Mouse (Mus musculus) bone marrow macrophage, adult 2 months (primary cell): Measurements from ENCODE around the gene Themis2. TPM values are rescaled to one million over a fixed set of nuclear protein-coding genes. Genes with fewer than 3 reads are reported as not detected.
A peak's percentile ranks its signal among the peaks of the same experiment; 100 is the strongest.
"Not testable (repeated sequence)": the region's sequence is repeated elsewhere in the genome, so short reads cannot be mapped to it uniquely, and the experiment has no call there.

Experiments used
- H3K27ac ChIP-seq: 2 replicates; pipeline ENCODE4 v1.5.1; 2012; ENCODE audit warnings: low read depth, low read length; ENCODE audit not compliant: insufficient read depth
- H3K4me1 ChIP-seq: 2 replicates; pipeline ENCODE4 v1.6.1; 2012; ENCODE audit warnings: low read length; ENCODE audit not compliant: control insufficient read depth, insufficient read depth
- H3K4me3 ChIP-seq: 2 replicates; pipeline ENCODE4 v1.5.1; 2012; ENCODE audit warnings: mild to moderate bottlenecking, low read length, moderate library complexity; ENCODE audit not compliant: insufficient read depth
- CTCF ChIP-seq: IDR thresholded peaks from 2 replicates; pipeline ENCODE4 v1.5.1; 2012; ENCODE audit warnings: low read depth, mild to moderate bottlenecking, low read length, moderate library complexity
- POLR2A ChIP-seq: IDR thresholded peaks from 2 replicates; pipeline ENCODE4 v1.6.1; 2012; ENCODE audit warnings: mild to moderate bottlenecking, low read depth, low read length, borderline replicate concordance
- polyA plus RNA-seq: library from polyadenylated mRNA; stranded (reverse); fragments of >200 nt; gene quantifications from 2 replicates; pipeline ENCODE4 v1.2.4, GENCODE M21; 2012; ENCODE audit not compliant: missing spikeins, insufficient read depth, insufficient read length

The Themis2 gene
- polyA plus RNA-seq, 1 experiment = 141 TPM

DNA sequence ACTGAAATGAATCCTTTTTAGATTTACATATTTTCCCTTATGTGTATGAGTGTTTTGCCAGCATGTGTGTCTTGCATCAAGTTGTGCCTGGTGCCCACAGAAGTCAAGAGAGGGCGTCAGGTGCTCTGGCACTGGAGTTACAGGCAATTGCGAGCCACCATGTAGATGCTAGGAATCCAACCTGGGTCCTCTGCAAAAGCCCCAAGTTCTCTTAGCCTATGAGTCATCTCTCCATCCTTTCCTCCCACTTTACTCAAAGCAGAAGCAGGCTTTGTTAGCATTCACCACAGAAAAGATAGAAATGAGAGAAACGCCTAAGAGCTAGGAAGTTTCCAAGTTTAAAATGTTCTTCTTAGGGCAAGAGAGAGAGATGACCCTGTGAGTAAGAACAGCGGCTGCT lies 3.7 kb upstream of the Themis2 start:
- Histone ChIP-seq H3K27ac (peak overlapping the region; percentile 45), H3K4me3 (no peak overlapping the region), H3K4me1 (peaks cover 48% of the 10 kb centered on the region)
- TF ChIP-seq POLR2A (no peak), CTCF (no peak)

DNA sequence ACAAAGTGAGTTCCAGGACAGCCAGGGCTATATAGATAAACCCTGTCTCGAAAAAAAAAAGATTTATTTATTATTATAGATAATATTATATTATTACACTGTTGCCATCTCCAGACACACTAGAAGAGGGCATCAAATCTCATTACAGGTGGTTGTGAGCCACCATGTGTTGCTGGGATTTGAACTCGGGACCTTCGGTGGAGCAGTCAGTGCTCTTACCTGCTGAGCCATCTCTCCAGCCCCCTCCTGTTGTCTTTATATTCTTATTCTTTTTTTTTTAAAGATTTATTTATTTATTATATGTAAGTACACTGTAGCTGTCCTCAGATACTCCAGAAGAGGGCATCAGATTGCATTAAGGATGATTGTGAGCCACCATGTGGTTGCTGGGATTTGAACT lies 2.5 kb upstream of the Themis2 start:
- H3K4me3 ChIP-seq = not testable (repeated sequence)
- peaks cover 45% of the 10 kb centered on the region for H3K4me1 ChIP-seq
- peak overlapping the region; percentile 80; the same call in 1 of the 2 replicates for H3K27ac ChIP-seq

DNA sequence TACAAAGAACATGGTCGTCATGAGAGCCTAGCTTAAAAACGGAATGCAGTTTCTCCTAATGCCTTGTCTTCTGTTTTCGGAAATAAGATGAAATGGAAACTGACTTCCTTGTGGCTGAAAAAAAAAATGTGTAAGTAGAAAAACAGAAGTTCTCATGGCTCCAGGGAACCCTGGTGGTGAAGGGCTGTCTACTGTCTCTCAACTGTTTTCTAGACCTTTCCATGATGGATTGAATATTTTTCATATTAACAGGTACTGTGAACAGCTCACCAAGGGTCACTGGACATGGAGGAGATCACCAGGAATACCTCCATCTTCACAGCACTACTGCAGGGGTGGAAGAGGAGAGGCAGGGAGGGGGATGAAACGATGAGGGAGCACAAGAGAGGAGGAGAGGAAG lies 1.8 kb upstream of the Themis2 start:
- TF ChIP-seq POLR2A (no peak), CTCF (no peak)
- H3K4me1 ChIP-seq = peaks cover 45% of the 10 kb centered on the region
- no peak overlapping the region for H3K4me3 ChIP-seq
- peak overlapping the region; percentile 83 for H3K27ac ChIP-seq

DNA sequence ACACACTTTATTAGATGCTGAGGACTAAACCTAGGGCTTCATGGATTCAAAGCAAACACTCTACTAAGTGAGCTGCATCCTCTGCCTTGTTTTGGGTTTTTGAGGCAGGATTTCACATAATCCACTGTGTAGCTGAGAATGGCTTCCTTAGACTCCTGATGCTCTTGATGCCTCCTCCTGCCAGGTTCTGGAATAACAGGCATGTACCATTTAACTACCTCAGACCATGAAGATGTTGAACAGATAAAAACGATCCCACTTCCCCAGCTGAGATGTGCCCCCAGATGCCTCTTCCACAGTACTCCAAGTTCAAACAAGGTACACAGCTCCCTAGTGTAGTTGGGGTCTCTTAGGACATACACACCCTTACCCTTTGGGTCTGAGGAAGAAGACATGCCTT lies 1.3 kb upstream of the Themis2 start:
- Histone ChIP-seq H3K4me1 (peaks cover 41% of the 10 kb centered on the region), H3K4me3 (no peak overlapping the region), H3K27ac (peak overlapping the region; percentile 83)
- TF ChIP-seq CTCF (no peak), POLR2A (no peak)

DNA sequence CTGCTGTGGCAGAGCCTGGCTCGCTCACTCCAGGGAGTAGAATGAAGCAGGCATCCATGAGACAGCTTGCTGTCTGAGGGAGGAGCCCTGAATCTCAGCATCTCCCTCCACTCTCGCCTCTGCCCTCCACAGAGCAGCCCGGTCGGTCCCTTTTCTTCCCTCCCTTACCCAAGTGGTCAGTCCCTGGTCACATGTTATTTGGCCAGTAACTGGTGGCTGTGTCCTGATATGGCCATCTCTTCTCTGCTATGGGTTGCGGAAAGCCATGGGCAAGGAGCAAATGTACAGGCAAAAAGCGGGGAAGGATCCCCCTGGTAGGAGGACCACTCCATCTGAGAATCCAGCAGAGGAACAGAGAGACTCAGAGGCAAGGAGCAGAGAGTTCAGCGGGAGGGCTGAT lies 1.0 kb downstream of the Themis2 start:
- H3K27ac ChIP-seq = peak overlapping the region; percentile 85
- TF ChIP-seq CTCF (no peak), POLR2A (no peak)
- peak overlapping the region; percentile 96 for H3K4me3 ChIP-seq

DNA sequence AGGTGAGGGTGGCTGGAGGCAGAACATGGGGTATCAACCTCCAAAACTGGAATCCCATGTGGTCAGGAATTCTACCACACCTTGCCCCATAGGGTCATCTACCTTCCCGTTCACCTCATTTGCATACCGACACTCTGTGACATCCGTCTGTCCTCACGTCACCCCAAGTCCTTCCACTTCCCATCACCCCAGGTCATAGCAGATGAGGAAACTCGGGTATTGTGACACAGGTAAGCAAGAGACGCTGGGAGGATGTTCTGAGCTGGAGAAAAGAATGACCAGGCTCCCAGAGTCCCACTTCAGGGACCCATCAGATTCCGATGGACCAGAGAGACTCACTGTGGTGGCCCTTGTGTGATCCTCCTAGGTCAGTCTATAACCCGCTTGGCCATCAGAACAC lies 1.4 kb downstream of the Themis2 start:
- H3K4me1 ChIP-seq = peaks cover 21% of the 10 kb centered on the region
- H3K4me3 ChIP-seq = peak overlapping the region; percentile 96
- TF ChIP-seq POLR2A = no peak
- TF ChIP-seq CTCF = no peak
- H3K27ac ChIP-seq = peak overlapping the region; percentile 85

More for the DNA sequence above, 1.0 kb downstream of the Themis2 start:
- H3K4me1 ChIP-seq = peaks cover 25% of the 10 kb centered on the region

DNA sequence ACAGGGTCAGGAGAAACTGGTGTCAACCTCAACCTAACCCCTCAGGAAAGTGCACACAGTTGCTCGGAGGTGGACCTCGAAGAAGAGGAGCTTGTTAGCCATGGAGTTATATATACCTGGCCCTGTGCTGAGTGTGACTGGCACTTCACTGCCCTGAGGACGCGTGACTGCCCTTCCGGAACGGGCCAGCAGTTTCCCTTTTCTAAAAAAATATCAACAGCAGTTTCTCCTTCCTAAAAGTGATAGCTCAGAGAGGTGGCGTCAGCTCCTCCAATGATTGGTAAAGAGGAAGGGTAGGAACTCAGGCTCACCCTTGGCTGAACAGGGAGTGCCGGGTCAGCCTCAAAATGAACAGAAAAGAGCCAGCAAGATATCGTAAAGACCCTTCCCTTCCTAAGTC lies 2.2 kb downstream of the Themis2 start:
- H3K4me3 ChIP-seq = peak overlapping the region; percentile 96
- no peak for TF ChIP-seq POLR2A
- TF ChIP-seq CTCF = no peak
- peak overlapping the region; percentile 85 for H3K27ac ChIP-seq
- peaks cover 19% of the 10 kb centered on the region for H3K4me1 ChIP-seq

DNA sequence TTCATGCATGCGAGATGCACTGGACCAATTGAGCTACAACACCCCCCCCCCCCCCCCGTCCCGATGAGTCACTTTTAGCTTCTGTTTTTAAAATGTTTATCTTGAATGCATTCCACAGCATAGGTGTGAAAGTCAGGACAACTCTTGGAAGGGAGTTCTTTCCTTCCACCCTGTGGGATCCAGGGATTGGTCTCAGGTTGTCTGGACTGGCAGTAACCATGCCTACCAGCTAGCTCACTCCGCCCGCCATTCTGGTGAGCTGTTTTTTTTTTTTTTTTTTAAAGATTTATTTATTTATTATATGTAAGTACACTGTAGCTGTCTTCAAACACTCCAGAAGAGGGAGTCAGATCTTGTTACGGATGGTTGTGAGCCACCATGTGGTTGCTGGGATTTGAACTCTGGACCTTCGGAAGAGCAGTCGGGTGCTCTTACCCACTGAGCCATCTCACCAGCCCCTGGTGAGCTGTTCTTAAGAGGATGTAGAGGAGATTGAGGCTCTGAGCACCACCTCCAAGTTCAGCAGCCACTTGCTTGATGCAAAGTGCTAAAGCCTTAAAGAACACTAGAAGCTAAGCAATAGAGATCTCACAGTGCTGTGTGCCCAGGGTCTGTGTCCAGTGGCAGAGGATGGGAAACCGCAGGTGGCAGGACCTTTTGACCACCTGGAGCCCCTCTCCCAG lies 2.7 kb downstream of the Themis2 start:
- peak overlapping the region; percentile 85 for H3K27ac ChIP-seq
- peak overlapping the region; percentile 96 for H3K4me3 ChIP-seq
- H3K4me1 ChIP-seq = peaks cover 21% of the 10 kb centered on the region

DNA sequence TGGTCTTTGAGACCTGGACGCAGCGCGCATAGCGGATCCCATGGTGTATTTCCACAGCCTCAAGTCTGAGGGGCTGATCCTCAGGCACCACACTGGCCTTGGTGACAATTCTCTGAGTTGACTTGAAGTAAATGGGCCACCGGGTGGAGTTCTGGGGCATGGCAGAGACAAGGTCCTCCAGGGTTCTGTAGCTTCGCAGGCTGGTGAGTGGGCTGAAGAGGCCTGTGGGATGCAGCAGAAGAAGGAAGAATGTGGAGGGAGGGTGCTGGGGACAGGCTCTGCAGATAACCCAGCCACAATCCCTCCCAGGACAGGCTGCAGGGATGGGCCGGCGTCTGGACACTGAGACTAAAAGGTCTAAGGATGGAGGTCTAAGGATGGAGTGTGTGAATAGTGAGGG lies 6.5 kb downstream of the Themis2 start:
- Histone ChIP-seq H3K4me3 (no peak overlapping the region), H3K4me1 (peaks cover 11% of the 10 kb centered on the region)

DNA sequence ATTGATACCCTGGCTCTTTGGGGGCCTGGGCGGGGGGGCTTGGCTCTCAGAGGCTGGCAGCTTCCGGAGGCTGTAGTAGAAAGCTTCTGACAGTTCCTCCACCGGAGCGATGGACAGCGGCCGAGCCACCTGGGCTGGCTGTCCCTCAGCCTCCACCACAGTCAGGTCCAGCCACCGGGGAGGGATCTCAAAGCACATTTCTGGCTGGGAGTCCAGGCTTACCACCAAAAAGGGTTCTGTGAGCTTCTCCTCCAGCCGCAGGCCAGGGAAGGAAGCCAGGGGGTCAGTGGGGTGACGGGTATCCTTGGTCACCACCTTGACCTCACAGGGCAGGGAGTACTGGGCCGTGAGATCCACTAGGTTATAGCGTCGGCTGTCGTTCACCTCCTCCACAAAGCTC lies 11.0 kb downstream of the Themis2 start:
- Histone ChIP-seq H3K27ac (no peak overlapping the region), H3K4me3 (no peak overlapping the region), H3K4me1 (peaks cover 22% of the 10 kb centered on the region)
- no peak for TF ChIP-seq CTCF
- no peak for TF ChIP-seq POLR2A

More for the DNA sequence above, 6.5 kb downstream of the Themis2 start:
- H3K27ac ChIP-seq = no peak overlapping the region
- TF ChIP-seq POLR2A = no peak
- no peak for TF ChIP-seq CTCF

DNA sequence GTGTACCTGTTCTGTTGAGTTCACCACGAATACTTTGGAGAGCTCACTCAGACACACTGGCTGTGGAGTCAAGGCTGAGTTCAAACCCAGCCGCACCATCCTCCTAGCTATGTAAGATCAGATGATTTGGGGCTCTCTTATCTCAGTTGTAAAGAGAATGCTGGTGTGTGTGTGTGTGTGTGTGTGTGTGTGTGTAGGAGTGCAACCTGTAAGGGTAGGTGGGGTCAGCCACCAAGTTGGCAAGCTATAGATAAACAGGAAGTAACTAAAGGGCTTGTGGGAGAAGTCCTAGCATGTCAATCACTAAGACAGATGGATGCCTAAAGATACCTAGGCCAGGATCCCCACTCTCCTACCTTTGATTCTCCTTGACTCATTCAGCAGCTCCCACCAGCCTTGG lies 12.5 kb downstream of the Themis2 start:
- peaks cover 30% of the 10 kb centered on the region for H3K4me1 ChIP-seq
- TF ChIP-seq CTCF (no peak), POLR2A (no peak)

More for the DNA sequence above, 12.5 kb downstream of the Themis2 start:
- H3K27ac ChIP-seq = peak overlapping the region; percentile 21; the same call in 1 of the 2 replicates
- no peak overlapping the region for H3K4me3 ChIP-seq
